ENCODE assay signal across 1 mouse cellular context in the genomic region with DNA sequence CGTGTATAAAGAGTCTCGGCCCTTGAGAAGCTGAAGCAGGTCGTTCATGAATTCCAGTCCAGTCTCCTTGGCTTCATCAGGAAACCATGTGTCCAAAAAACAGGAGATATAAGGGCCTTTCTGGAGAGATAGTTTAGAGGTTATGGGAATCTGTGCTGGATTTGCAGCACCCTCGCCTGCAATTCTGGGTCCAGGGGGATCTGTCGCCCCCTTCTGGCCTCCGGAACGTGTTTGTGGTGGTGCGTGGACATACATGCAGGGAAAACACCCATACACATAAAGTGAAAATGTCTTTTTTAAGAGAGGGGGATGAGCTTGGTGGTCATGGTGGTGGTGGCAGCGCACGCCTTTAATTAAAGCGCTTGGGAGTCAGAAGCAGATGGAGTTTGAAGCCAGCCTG.
TF ChIP-seq lines count a peak whose summit lies in the region.

No protein-coding gene starts in this region.

TF ChIP-seq in myocyte, 11 proteins besides CTCF, POLR2A, EP300 and RAD21 (continued from another document):
- TF ChIP-seq TCF3 (IDR thresholded peaks at IDR 0.05; ENCODE audit: insufficient read length, low read depth) (no peak), MYOD1 (IDR thresholded peaks at IDR 0.05; ENCODE audit: control insufficient read depth in 1 of 3, insufficient read length in 2 of 3, low read depth in 2 of 3) (no peak), MYOG (IDR thresholded peaks at IDR 0.05; ENCODE audit: control insufficient read depth in 1 of 3, insufficient read depth in 1 of 3, insufficient read length in 2 of 3, low read depth in 2 of 3) (no peak), POLR2AphosphoS2 (IDR thresholded peaks at IDR 0.05; ENCODE audit: insufficient read length, low read depth) (no peak), SRF (IDR thresholded peaks at IDR 0.05; ENCODE audit: control insufficient read depth, insufficient read length, low read depth) (no peak)
TF ChIP-seq in myocyte: peak in this region for 0.
